ENCODE assay signal across 26 mouse cellular contexts in genomic region chr1:58124901-58125300, GRCm38 (mm10). TPM values are rescaled to one million over a fixed set of nuclear protein-coding genes. Genes with fewer than 3 reads are reported as not detected.
"Had no signal": no experiment of that assay in that cellular context is flagged by ENCODE, and none has a peak within 500 bp of the region (broad histone marks: within the 10 kb centered on the region; RNA-seq: fewer than 3 reads in every experiment).

No protein-coding gene starts in this region.

- H3K4me1 ChIP-seq: heart, embryonic 10.5 days; heart, embryonic 12.5 days; hindbrain, embryonic 13.5 days; hindbrain, embryonic 15.5 days; kidney, embryonic 15.5 days; limb, embryonic 13.5 days; limb, embryonic 15.5 days; liver, embryonic 12.5 days had no signal

- DNase-seq: gastrocnemius, postnatal 14 days; gastrocnemius, postnatal 36 days; heart, adult 18-20 months; heart, postnatal 10 days; heart, postnatal 36 days; kidney, adult 11 months; kidney, adult 2 months; kidney, adult 9 months; kidney, postnatal 14 days; kidney, postnatal 36 days; layer of hippocampus, adult 9-11 months; layer of hippocampus, postnatal 36 days; left cerebral cortex, postnatal 4 days had no signal

- H3K36me3 ChIP-seq: heart, embryonic 10.5 days; heart, embryonic 12.5 days; hindbrain, embryonic 13.5 days; hindbrain, embryonic 15.5 days; kidney, embryonic 15.5 days; limb, embryonic 13.5 days; limb, embryonic 15.5 days; liver, embryonic 12.5 days had no signal

- H3K4me3 ChIP-seq: heart, embryonic 10.5 days; heart, embryonic 12.5 days; hindbrain, embryonic 13.5 days; hindbrain, embryonic 15.5 days; kidney, embryonic 15.5 days; limb, embryonic 13.5 days; limb, embryonic 15.5 days; liver, embryonic 12.5 days had no signal

- H3K27me3 ChIP-seq: heart, embryonic 12.5 days; hindbrain, embryonic 13.5 days; hindbrain, embryonic 15.5 days; kidney, embryonic 15.5 days; limb, embryonic 13.5 days; limb, embryonic 15.5 days; liver, embryonic 12.5 days had no signal

- H3K27ac ChIP-seq: heart, embryonic 10.5 days; hindbrain, embryonic 13.5 days; hindbrain, embryonic 15.5 days; hindbrain, postnatal 0 days; kidney, embryonic 15.5 days; kidney, postnatal 0 days; limb, embryonic 13.5 days; limb, embryonic 15.5 days; liver, embryonic 12.5 days had no signal

RNA-seq across cellular contexts. Expression of gene Aox3, which starts 12.0 kb away (rescaled TPM):
- total RNA-seq: hematopoietic stem cell, adult 5-6 weeks had no signal
- polyA plus RNA-seq: heart, embryonic 10.5 days; heart, embryonic 12.5 days; hindbrain, embryonic 11.5 days; large intestine, adult 2 months; liver, embryonic 12.5 days had no signal
